Mouse (Mus musculus) cerebellum, adult 9-11 months (tissue): Measurements from ENCODE around the gene Spef1.

Source experiments
- DNase-seq: peaks from one replicate; pipeline ENCODE4 v3.0.0; 2022

Gene Spef1

GRCm38 (mm10) chr2:131205521-131206182 is 18.6 kb upstream of the Spef1 start:
- no peak for DNase-seq

- DNase-seq, result peak; percentile 48
Measured at GRCm38 (mm10) chr2:131204410-131204981, 17.4 kb upstream of the Spef1 start.

- no peak for DNase-seq
Measured at GRCm38 (mm10) chr2:131203816-131204409, 16.8 kb upstream of the Spef1 start.

GRCm38 (mm10) chr2:131201262-131201661 is 14.2 kb upstream of the Spef1 start:
- DNase-seq, result peak; percentile 54

GRCm38 (mm10) chr2:131200710-131201109 is 13.6 kb upstream of the Spef1 start:
- DNase-seq, result no peak

- no peak for DNase-seq
Measured at GRCm38 (mm10) chr2:131196606-131197316, 9.7 kb upstream of the Spef1 start.

GRCm38 (mm10) chr2:131191005-131191390 is 3.9 kb upstream of the Spef1 start:
- no peak for DNase-seq

- no peak for DNase-seq
Measured at GRCm38 (mm10) chr2:131190344-131191004, 3.4 kb upstream of the Spef1 start.

GRCm38 (mm10) chr2:131189521-131190309 is 2.6 kb upstream of the Spef1 start:
- no peak for DNase-seq

GRCm38 (mm10) chr2:131188311-131188710 is 1.2 kb upstream of the Spef1 start:
- no peak for DNase-seq

GRCm38 (mm10) chr2:131187602-131187922 is 480 bp upstream of the Spef1 start:
- no peak for DNase-seq

GRCm38 (mm10) chr2:131186343-131186742 is 739 bp downstream of the Spef1 start:
- DNase-seq, result no peak

- peak; percentile 88 for DNase-seq
Measured at GRCm38 (mm10) chr2:131179990-131180587, 7.0 kb downstream of the Spef1 start, which contains the start of gene Cenpb. Gene Cenpb (minus strand): TSS chr2:131180067.

- DNase-seq, result peak; percentile 83
Measured at GRCm38 (mm10) chr2:131179246-131179886, 7.7 kb downstream of the Spef1 start.

- peak; percentile 70 for DNase-seq
Measured at GRCm38 (mm10) chr2:131178828-131179245, 8.2 kb downstream of the Spef1 start.

GRCm38 (mm10) chr2:131177932-131178331 is 9.2 kb downstream of the Spef1 start:
- peak; percentile 50 for DNase-seq

GRCm38 (mm10) chr2:131176491-131176890 is 10.6 kb downstream of the Spef1 start:
- peak; percentile 45 for DNase-seq

GRCm38 (mm10) chr2:131175945-131176309 is 11.2 kb downstream of the Spef1 start:
- DNase-seq, result no peak

- no peak for DNase-seq
Measured at GRCm38 (mm10) chr2:131175286-131175944, 11.7 kb downstream of the Spef1 start.

- DNase-seq, result peak; percentile 76
Measured at GRCm38 (mm10) chr2:131174700-131175099, 12.4 kb downstream of the Spef1 start.

- no peak for DNase-seq
Measured at GRCm38 (mm10) chr2:131172322-131172721, 14.8 kb downstream of the Spef1 start.
